Mouse (Mus musculus) right cerebral cortex, postnatal 10 days (tissue): ENCODE measurements around the gene Slc38a9.

Experiments
- DNase-seq, 2 experiments: peaks; one replicate each; pipeline ENCODE4 v3.0.0; 2021; ENCODE audit warnings: low spot score in 2 of 2

Gene Slc38a9

DNA sequence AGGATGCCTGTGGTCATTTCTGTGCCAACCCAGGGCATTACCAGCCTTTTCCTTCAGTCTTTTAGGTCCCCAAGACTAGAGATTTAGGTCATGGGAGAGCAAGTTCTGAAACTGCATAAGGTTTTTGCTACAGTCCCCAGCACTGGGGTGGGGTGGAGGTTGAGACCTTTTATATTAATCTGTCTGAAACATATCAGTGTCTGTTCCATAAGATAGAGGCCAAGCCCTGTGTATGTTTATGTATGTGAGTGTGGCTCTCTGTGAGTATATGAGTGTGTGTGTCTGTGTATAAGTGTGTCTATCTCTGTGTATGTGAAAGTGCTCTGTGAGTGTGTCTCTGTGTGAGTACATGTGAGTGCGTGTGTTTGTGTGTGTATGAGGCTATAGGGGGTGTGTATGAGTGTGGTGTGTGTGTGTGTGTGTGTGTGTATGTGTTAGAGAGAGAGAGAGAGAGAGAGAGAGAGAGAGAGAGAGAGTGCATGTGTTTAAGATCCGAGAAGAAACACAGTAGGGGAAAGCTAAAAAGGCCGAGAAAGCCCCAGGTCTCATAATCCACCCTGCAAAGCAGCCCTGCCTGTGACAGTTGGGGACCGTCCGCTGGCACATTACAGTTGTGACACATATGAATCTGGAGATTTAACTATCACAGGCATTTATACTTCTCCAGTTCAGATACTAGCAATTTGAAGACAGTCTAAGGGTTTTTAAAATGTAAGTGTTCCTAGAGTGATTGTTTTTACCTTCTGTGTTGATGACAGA lies 85.6 kb downstream of the Slc38a9 start:
- DNase-seq: no peak

DNA sequence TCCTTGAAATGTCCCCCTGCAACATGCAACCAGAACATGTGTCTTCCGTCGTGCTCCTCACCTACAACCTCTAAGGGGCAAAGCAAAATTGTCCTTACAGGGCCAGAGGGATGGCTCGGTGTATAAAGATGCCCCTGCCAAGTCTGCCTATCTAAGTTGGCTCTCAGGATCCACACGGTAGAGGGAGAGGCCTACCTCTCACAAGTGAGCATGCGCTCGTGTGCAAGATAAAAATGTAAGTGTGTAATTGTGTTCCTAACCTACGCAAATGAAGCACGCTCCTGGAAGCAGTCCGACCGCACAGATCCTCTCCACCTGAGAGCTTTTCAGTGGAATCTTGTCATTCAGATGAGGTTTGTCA lies 86.1 kb downstream of the Slc38a9 start:
- no peak for DNase-seq

DNA sequence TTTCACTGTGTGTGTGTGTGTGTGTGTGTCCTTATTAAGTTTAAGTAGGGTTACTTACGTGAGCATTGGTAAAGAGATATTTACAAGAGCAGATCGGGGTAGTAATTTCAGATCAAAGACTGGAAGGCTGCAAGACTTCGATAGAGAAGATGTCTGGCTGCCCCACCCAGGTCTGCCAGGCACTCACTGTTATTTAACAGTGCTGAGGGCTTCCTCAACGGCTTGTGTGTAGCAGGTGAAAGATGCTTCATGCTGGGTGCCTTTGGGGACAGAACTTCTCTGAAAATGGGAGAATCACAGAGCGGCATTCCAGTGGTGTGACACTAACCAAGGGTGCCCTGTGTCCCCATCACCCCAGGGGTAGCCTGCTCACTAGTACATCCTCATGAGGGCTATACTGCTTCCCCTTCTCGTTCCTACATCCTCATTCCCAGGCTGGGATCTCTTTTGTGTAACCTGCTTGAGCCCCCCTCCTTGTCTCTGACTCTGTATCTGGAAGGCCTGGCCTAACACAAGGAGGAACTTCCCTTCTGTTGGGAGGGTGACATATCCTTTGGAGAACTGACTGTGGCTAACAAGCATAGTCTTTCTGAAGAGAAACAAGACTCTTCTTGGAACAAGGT lies 87.4 kb downstream of the Slc38a9 start:
- DNase-seq: no peak

DNA sequence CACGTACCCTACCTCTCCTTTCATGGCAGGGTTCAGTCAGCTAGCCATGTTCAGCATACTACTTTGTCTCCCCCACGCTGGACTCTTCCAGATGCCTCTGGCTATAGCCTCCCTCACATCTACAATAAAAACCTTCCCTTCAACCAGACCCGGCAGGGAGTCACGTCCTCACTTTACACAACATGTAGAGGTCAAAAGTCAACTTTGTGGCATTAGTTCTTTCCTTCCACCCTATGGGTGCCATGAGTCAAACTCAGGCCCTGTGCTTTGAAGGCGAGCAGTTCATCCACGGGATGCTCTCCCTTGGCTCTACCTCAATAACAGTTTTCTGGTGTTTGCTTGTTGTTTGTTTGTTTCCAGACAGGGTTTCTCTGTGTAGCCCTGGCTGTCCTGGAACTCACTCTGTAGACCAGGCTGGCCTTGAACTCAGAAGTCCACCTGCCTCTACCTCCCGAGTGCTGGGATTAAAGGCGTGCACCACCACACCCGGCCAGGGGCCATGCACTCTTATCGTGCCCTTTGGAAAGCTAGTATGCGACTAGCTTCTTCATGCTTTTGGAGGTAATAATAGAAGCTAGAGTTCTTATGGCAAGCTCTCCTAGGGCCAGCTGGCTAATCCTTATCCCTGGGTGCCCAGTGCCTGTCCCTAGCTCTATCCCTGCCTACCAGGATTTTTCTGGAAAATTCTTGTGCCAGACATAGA lies 88.4 kb downstream of the Slc38a9 start:
- DNase-seq: no peak

DNA sequence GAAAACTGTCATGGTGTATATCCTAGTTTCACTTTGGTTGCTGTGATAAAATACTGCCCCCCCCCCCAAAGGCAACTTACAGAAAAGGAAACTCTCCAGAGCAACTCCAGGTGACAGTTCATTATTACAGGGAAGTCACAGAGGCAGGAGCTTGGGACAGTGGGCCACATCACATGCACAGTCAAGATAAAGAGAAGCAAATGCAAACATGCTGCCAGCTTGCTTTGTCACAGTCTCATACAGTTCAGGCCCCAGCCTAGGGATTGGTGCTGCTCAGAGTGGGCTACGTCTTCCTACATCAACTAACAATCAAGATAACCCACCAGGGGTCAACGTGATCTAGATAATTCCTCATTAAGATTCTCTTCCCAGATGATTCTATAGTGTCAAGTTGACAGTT lies 89.3 kb downstream of the Slc38a9 start:
- no peak for DNase-seq

DNA sequence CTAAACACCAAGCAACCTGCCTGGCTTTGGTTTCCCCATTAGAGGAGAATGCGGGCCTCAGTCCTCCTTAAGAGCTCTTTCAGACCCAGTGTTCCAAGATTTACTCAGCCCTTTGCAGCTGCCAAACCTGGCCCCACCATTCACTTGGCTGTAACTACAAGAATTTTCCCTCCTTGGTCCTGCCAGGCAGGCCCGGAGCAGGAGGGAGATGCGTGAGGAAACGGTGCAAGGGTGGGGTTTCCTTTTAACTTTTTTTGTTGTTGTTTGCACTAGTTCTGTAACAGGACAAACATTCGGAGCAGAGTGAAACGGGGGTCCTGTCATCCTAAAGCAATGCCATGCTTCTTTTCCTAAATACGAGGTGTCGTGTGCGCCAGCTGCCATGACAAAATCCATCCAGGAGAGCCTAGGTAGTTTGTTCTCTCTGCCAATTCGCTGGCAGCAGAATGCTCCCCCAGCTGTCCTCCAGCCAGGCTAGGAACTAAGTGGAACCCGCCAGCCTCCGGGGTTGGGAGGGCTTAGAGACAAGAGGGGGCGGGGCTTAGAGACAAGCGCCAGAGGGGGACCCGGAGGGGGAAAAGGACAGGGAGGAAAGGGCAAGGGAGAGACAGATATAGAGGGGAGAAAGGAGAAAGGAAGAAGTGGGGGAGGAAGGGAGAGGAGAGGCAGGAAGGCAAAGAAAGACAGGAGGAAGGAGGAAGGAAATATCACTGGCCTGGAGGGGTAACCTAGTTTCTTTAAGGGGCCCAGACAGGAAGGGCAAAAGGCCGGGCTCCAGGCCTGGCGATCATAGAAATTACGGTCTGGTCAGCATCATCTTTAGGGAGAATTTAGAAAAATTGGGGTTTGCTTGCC lies 91.1 kb downstream of the Slc38a9 start:
- peak; percentile 62 to 72 for DNase-seq

DNA sequence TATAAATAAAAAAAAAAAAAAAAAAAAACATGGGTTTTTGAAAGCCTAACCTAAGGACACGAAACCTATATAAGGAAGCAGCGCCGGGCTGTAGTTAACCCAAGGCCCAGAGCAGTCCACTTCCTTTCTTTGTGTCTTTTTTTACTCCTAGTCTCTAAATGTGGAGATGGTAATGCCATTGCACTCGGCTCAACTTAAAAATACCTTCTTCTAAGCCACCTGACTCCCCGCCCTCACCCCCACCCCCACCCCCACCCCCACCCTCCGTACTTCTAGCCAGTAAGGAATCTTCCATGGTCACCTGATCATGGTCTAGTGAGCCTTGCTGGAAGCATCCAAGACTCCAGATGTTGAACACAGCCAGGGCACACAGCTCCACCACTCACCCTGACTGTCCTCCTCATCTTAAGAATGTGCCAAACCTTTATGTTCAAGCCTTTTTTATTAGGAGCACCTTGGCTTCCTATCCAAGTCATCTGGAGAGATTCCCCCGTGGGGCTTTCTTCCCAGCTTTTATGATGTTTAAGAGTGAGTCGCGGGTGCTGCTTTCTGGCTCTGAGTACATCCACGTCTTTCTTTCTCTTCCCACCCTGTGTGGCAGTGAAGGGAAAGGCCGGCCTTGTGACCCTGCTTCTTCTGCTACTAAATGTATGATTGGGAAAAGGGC lies 91.9 kb downstream of the Slc38a9 start:
- DNase-seq: no peak

DNA sequence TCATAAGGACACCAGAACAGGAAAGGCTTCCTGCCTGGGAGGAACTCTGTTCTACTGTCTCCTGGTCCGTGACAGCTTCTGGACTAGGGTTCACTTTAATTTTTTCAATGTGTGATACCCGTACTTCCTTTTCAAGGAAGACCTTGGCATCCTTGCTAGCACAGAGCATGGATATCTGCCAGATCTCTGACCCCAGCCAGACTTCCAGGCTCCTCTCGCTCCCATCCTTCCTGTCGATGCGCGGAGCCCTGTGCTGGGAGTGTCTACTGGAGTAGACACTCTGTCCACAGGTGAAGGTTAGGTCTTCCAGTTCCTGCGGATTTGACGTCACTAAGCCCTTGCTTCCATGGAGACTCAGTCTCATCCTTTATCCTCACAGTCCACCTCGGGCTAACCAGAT lies 93.0 kb downstream of the Slc38a9 start:
- DNase-seq: no peak

DNA sequence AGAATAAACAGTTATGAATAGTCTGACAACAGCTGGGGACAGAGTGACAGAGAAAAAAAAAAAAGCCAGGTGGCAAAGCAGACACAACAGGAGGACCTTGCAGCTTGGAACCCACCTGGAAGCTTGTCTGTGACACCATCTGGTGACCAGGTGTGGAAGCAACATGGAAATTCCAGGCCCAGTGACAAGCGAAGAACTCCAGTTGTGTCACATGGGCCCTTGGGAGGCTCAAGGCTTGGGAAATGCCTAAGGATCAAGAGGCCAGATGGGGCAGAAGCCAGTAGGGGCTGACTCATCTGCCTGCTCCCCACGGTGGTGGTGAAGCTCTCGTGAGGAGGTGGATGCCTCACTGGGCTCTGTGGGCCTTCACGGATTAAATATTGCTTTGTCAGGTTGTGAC lies 94.3 kb downstream of the Slc38a9 start:
- DNase-seq: no peak

DNA sequence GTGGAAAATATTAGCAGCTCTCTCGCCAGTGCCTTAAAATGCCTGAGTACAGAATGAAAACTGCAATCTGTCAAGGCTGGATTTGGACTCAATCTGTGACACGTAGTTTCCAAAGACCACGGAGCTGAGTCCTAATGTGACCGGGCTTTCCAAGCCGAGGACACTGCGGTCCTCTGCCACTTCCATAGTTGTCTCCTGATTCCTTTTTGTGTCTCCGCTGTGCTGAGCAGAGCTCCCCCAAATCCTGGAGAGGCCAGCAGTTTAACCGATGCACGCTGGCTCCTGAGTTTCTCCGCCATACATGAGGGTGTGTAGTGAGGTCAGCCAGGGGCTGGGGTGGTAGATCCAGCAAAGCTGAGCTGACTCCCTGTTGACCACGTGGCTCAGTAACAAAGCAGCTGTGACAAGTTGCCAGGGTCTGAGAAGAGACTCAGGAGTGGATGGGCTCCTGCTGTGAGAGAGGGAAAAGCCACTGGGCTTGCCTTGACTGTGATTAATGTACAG lies 95.0 kb downstream of the Slc38a9 start:
- DNase-seq: no peak

DNA sequence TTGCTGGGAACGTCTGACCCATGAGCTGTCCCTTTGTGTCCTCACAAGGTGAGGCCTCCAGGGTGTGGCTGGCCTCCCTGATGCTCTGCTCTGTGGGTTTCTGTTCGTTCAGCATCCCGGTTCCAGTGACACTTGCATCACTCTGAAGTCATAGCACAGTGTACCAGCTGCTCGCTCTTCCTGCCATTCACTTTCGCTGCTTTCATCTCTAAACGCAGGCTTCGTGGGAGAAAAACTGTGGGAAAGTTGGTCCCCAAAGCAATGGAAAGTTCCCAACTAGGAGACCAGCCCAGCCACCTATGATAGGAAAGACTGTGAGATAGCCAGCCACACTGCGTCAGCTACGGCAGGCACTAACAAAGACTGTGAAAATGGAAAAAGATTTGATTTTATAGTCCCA lies 96.8 kb downstream of the Slc38a9 start:
- DNase-seq: no peak

DNA sequence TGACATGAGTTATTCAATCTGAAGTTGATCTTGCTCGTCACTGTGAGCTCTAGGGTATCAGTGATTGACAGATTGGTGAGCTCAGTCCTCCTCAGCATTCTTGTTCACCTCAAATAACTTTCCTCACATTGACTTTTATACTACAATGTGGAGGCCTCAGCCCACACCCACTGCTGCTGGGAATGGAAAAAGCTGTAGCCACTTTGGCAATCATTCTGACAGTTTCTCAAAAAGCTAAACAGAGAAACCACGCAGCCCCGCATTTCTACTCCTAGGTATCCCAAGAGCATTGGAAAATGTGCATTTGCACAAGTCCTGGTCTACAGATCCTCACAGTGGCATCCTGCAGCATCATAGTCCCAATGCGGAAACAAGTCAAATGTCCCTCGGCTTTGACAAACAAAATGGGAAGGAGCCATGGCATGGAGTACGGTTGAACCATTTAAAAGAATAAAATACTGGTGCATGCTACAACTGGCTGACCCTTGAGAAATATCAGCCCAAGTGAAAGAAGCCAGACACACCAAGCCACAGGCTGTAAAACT lies 98.1 kb downstream of the Slc38a9 start:
- no peak for DNase-seq

DNA sequence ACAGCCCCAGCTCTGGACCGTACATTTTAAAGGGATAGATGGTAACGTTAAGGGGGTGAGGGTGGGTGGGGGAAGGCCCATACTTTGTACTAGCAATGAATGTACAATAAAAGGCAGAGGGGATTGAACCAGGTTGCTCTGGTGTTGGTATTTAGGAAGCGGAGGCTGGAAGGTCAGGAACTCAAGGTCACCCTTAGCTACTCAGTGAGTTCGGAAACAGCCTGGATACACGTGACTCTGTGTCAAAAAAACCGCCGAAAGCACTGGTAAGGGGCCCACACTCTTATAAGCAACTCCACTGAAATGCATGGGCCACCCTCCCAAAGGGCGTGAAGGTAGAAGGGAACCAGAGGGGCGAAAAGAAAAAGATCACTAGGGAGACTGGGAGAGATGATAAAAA lies 98.8 kb downstream of the Slc38a9 start:
- no peak for DNase-seq

DNA sequence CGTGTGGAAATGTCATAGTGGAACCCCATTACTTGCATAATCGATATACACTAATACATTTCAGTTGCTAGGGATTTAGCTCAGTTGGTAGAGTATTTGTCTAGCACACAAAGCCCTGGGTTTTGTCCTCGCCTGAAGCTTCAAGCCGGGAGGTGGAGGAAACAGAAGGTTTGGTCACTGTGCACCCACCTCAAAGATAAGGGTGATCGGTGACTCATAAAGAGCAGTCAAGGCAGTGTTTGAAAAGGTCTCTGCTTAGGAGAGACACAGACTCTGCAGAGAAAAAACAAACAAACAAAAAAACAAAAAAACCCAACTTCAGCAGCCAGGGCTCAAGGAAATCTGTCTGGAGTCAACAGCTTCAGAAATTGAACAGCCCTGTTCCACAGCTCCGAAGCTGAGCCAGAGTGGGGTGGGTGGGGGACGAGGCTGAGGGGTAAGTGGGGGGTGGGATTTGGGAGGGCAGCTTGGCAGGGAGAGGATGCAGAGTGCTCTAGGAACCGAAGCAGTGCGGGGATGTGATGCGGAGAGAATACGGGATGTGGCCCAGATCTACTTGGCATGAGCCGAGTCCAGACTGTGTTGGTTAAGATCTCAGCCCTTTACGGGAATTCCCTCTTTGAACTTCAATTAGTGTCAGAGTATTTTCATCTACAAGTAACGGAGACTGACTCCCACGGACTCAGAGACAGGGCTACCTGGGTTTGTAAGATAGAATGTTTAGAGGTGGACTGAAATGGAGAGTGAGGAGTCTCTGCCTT lies 99.4 kb downstream of the Slc38a9 start:
- DNase-seq: no peak

DNA sequence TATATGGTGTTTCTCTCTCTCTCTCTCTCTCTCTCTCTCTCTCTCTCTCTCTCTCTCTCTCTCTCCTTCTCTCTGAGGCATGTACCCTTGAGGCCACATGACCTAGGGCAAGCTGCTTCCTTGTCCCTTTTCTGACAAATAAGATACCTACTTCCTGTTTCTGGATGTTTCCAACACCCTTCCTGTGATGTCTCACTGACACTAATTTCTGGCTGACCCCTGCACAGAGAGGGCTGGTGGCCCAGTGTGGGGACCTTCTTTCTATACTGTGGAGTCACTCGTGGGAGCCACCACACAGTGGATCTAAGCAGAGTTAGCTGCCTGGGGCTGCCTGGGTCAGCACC lies 100.0 kb downstream of the Slc38a9 start:
- no peak for DNase-seq

DNA sequence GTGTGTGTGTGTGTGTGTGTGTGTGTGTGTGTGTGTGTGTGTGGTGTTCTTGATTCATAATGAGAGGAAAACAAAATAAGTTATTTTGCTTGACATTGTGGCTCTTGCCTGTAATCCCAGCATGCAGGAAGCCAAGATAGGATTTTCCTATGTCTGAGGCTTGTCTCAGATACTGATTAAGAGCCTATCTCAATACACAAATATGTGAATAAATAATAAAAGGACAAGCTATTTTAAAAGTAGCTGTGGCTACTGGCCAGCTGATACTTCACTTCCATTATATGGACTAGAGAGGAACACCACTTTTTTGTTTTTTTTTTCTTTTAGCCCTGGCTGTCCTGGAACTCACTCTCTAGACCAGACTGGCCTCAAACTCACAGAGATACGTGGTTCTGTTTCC lies 101.2 kb downstream of the Slc38a9 start:
- no peak for DNase-seq

DNA sequence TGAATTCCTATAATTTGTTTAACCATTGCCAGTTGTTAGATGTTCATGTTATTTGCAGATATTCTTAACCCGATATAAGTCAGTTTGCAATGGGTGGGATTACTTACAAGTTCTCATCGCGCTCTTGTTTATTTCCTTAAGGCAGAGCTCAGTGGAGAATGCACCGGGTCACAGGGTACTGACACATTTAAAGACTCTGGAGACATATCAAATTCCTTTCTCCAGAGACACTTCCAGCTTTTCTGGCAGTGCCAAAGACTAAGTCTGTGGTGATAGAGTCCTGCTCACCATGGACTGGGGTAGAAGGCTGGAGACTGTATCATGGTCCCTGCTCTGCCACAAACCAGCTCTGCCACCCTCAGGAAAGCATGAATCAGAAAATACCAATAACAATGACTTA lies 102.0 kb downstream of the Slc38a9 start:
- DNase-seq: no peak

DNA sequence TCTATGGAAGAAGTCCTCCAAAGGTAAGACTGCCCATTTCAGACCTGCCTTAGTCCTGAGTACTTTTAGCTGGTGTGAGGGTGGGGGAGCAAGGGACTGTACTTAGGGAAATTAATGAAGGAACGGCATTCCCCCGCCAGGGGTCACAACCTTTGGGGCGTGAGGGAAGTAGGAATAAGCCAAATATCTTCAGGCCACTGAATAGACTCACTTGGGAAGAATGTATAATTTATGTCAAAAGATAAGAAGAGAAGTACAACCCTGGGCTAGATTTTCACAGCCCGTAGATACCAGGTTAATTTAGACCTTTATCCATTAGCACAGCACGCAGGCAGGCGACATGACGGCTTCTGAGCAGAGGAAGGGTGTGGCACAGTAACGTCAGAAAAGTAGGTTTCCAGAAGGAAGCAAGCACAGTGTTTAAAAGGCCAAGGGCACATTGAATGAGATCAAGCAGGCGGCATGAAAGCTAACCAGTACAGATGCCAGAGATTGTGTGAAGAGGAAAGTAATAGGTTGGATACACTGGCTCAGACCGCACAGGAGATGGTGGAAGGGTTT lies 103.1 kb downstream of the Slc38a9 start:
- DNase-seq: no peak

DNA sequence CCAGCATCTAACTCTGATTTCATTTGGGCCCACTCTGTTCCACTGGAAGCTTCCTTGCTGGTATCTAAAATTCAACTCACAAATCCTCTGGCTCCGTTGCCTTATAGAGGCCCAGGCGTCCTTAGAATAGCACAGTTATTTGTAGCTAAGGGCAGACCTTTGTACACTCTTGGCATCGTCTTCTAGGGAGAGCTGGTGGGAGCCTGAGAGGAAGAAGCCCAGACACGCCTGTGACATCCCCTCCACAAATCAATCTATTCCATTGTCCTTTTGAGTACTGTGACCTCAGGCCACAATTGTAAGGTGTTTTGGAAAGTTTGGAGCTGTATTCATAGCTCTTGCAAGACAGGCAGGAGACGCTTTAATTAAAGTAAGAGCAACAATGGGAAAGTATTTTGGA lies 104.0 kb downstream of the Slc38a9 start:
- no peak for DNase-seq

DNA sequence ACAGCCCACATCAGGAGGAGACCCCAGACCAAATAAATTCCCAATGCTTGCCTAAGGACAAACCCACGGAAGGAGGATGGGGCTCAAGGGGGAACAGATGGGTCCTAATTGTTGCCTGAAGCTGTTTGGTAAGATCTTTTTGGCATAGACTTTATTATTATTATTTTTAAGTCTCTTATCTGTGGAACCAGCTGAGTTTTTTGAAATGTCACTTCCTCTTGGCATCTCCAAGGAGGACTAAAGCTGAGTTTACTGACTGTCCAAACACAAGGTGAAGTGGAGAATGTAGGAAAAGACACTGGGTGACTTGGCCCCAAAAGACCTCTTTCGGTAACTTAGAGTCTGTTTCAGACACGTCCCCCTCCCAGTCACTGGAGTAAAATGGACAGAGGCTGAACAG lies 105.1 kb downstream of the Slc38a9 start:
- DNase-seq: no peak
